Mouse (Mus musculus): ENCODE measurements around the gene Herc1.

- TF ChIP-seq CTCF (IDR thresholded peaks at IDR 0.05; ENCODE audit: low read depth, low read length) = no peak
- TF ChIP-seq POLR2A (IDR thresholded peaks at IDR 0.05; ENCODE audit: insufficient read depth, low read length) = no peak
Observed at GRCm38 (mm10) chr9:66511580-66512350, 161.5 kb downstream of the Herc1 start.

Data from ES-Bruce4 (cell line).